Mouse (Mus musculus): ENCODE results near the gene Ccdc24. TPM values are rescaled to one million over a fixed set of nuclear protein-coding genes. Genes with fewer than 3 reads are reported as not detected.

Ccdc24 gene
- polyA plus RNA-seq, 1 experiment from 2014 or later: 0.62 TPM

DNA sequence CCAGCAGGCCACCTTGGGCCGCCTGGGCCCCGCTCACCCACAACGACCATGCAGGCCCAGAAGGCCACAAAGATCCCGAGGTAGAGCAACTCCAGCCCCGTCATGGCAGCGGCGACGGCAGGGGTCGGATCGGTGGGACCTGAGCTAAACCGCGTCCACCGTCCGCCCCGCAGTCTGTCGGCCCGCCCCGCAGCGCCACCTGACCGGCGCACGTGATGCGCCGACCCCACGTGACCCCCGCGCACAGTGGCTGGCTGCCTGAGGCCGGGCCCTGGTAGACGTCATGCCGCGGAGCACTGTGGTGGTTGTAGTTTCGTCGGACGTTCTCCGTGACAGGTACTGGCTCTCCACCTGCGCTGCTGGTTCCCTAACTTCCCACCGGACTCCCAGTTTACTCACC lies 14.8 kb upstream of the Ccdc24 start, which contains the start of gene Atp6v0b:
Gene Atp6v0b (minus strand): TSS at position 201 of the 400 bp plus-strand sequence.
- Histone ChIP-seq H3K9me3 (replicated peaks; ENCODE audit: control insufficient read depth, low read length) (no peaks in the 10 kb centered on the region), H3K27ac (ENCODE audit: low read length) (peak within 1 kb of the TSS; percentile 72), H3K36me3 (ENCODE audit: control insufficient read depth, insufficient read depth, low read length) (peaks cover 13% of the 10 kb centered on the region), H3K4me2 (ENCODE audit: low read depth, low read length) (peak within 1 kb of the TSS; percentile 74), H3K4me3 (replicated peaks; ENCODE audit: low read length) (peak within 1 kb of the TSS; percentile 99), H3K4me1 (ENCODE audit: control insufficient read depth, insufficient read depth, low read length) (peaks cover 32% of the 10 kb centered on the region), H3K27me3 (ENCODE audit: control insufficient read depth, insufficient read depth, low read length) (no peaks in the 10 kb centered on the region), H3K9ac (ENCODE audit: low read length) (peak within 1 kb of the TSS; percentile 93)
- peak; percentile 92 for ATAC-seq (ENCODE audit: insufficient read depth, low FRiP score)
- WGBS: under 1% methylated on average over 37 of the region's 37 CpGs

GRCm38 (mm10) chr4:117886644-117887043 lies 14.3 kb upstream of the Ccdc24 start:
- Histone ChIP-seq H3K36me3 (ENCODE audit: control insufficient read depth, insufficient read depth, low read length) (peaks cover 13% of the 10 kb centered on the region), H3K27ac (ENCODE audit: low read length) (peak overlapping the region; percentile 72), H3K9me3 (replicated peaks; ENCODE audit: control insufficient read depth, low read length) (no peaks in the 10 kb centered on the region), H3K9ac (ENCODE audit: low read length) (peak overlapping the region; percentile 93), H3K4me1 (ENCODE audit: control insufficient read depth, insufficient read depth, low read length) (peaks cover 33% of the 10 kb centered on the region), H3K27me3 (ENCODE audit: control insufficient read depth, insufficient read depth, low read length) (no peaks in the 10 kb centered on the region), H3K4me3 (replicated peaks; ENCODE audit: low read length) (peak overlapping the region; percentile 99), H3K4me2 (ENCODE audit: low read depth, low read length) (peak overlapping the region; percentile 74)
- 2% methylated on average over 24 of the region's 24 CpGs for WGBS
- peak; percentile 3; the same call in 1 of the 2 replicates for ATAC-seq (ENCODE audit: insufficient read depth, low FRiP score)

DNA sequence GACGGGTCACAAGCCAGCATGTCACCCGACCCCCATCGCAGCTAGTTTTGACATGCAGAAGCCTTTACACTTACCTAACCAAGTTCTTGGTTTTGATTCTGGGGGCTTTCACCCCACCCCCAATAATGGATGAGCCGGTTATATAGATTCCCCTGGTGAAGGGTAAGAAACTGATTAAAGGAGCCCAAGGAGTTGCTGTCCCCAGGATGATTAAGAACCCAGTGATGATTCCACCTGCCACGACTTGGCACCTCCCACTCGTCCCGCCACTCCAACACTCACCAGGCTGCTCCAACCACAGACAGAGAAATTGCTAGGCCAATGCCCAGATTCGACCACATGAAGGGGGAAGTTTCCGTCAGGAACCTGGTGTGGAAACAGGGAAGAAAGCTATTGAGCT lies 13.6 kb upstream of the Ccdc24 start:
- Histone ChIP-seq H3K27me3 (ENCODE audit: control insufficient read depth, insufficient read depth, low read length) (no peaks in the 10 kb centered on the region), H3K9ac (ENCODE audit: low read length) (no peak overlapping the region), H3K9me3 (replicated peaks; ENCODE audit: control insufficient read depth, low read length) (no peaks in the 10 kb centered on the region), H3K4me3 (replicated peaks; ENCODE audit: low read length) (peak overlapping the region; percentile 99; the same call in 1 of the 2 replicates), H3K27ac (ENCODE audit: low read length) (no peak overlapping the region), H3K36me3 (ENCODE audit: control insufficient read depth, insufficient read depth, low read length) (peaks cover 13% of the 10 kb centered on the region), H3K4me2 (ENCODE audit: low read depth, low read length) (peak overlapping the region; percentile 74), H3K4me1 (ENCODE audit: control insufficient read depth, insufficient read depth, low read length) (peaks cover 29% of the 10 kb centered on the region)
- 75% methylated on average over 9 of the region's 9 CpGs for WGBS
- ATAC-seq (ENCODE audit: insufficient read depth, low FRiP score): no peak

GRCm38 (mm10) chr4:117885093-117885492 lies 12.7 kb upstream of the Ccdc24 start:
- Histone ChIP-seq H3K9me3 (replicated peaks; ENCODE audit: control insufficient read depth, low read length) (no peaks in the 10 kb centered on the region), H3K4me2 (ENCODE audit: low read depth, low read length) (no peak overlapping the region), H3K27ac (ENCODE audit: low read length) (no peak overlapping the region), H3K36me3 (ENCODE audit: control insufficient read depth, insufficient read depth, low read length) (peaks cover 13% of the 10 kb centered on the region), H3K4me1 (ENCODE audit: control insufficient read depth, insufficient read depth, low read length) (peaks cover 26% of the 10 kb centered on the region), H3K27me3 (ENCODE audit: control insufficient read depth, insufficient read depth, low read length) (no peaks in the 10 kb centered on the region), H3K4me3 (replicated peaks; ENCODE audit: low read length) (no peak overlapping the region), H3K9ac (ENCODE audit: low read length) (no peak overlapping the region)
- ATAC-seq (ENCODE audit: insufficient read depth, low FRiP score): no peak
- 93% methylated on average over 10 of the region's 10 CpGs for WGBS

DNA sequence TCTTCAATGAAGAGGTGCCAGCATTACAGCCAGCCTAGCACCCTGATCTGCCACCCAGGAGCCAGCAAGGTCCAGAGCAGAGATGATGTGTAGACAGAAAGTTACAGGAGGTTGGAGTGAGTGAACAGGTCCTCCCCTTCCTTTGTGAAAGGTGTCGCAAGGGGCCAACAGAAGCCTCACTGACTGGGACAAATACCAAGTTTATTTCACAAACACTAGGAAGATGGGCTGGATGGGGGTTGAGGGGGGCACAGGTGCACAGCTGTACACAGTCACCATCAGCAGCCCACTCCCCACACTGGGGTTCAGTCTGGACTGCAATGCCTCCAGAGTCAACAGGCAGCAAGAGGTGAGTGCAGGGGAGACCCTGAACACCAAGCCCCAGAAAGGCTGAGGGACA lies 11.8 kb upstream of the Ccdc24 start:
- 82% methylated on average over 1 of the region's 1 CpGs for WGBS
- Histone ChIP-seq H3K27ac (ENCODE audit: low read length) (0 out of 2 replicates have a peak overlapping the region, but pooled peaks have one; percentile 2), H3K36me3 (ENCODE audit: control insufficient read depth, insufficient read depth, low read length) (peaks cover 13% of the 10 kb centered on the region), H3K4me1 (ENCODE audit: control insufficient read depth, insufficient read depth, low read length) (peaks cover 26% of the 10 kb centered on the region), H3K4me2 (ENCODE audit: low read depth, low read length) (0 out of 2 replicates have a peak overlapping the region, but pooled peaks have one; percentile 86), H3K27me3 (ENCODE audit: control insufficient read depth, insufficient read depth, low read length) (no peaks in the 10 kb centered on the region), H3K9ac (ENCODE audit: low read length) (peak overlapping the region; percentile 87; the same call in 1 of the 2 replicates), H3K9me3 (replicated peaks; ENCODE audit: control insufficient read depth, low read length) (no peaks in the 10 kb centered on the region), H3K4me3 (replicated peaks; ENCODE audit: low read length) (no peak overlapping the region)
- ATAC-seq (ENCODE audit: insufficient read depth, low FRiP score): no peak

DNA sequence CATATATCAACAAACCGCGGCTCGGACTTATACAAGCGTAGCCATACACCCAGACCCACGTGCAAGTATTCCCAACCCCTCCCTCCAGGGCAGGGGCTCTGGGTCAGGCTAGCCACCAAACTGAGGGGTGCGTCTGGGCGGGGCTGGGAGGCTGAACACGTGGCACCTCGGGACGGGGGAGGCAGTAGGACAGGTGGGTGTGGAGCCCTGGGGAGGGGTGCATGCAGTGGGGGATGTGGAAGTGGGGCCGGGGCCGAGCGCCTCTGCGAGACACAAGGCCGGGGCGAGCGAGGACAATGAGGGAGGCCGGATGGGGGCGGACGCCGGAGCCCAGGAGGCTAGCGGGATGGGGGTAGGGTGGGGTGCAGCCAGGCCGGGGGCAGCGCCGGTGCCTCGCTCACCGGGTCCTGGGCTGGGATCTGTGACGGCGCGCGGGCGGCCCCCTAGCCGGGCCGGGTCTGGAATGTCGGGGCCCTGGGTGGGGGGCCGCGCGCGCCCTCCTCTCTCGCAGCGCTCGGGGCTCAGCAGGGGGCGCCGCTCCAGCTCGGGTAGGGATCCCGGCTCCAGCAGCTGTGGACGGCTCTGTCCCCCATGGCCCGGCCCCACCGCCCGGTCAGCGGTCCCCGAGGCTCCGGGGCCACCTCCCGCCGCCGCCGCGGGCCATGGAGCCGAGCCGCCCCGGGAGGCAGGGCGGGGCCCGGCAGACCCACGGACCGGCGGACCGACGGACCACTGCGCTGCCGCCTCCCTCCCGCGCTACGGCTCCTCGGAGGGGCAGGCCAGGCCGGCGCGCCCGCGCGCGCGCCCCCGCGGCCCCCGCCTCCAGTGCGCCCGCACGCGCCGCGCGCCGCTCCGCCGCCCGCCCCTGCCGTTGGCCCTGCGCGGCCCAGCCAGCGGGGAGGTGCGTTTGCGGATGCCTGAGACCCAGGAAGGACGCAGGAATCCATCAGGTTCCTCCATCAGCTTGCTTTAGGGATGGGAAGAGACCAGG lies 10.6 kb upstream of the Ccdc24 start, which contains the start of gene B4galt2:
Gene B4galt2 (minus strand): TSS at position 787 of the 991 bp plus-strand sequence.
- H3K27me3 ChIP-seq (ENCODE audit: control insufficient read depth, insufficient read depth, low read length): no peaks in the 10 kb centered on the region
- WGBS: under 1% methylated on average over 91 of the region's 103 CpGs
- H3K9ac ChIP-seq (ENCODE audit: low read length): peak within 1 kb of the TSS; percentile 87

DNA sequence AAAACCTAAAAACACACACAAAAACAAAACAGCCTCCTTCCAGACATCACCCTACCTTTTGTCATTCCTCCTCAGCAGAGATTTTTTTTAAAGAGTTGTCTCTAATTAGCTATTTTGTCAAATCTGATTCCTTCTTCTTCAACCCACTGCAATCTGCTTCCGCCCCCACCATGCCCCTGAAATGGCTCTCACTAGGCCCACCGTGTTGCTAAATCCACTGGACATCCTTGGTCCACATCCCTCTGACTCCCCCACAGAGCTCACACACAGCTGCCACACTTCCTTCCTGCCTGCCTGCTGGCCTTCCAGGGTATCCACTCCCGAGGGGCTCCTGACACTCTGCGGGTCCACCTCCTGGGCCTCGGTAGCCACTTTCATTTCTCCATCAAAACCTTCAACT lies 6.3 kb upstream of the Ccdc24 start:
- ATAC-seq (ENCODE audit: insufficient read depth, low FRiP score): no peak
- peaks cover 7% of the 10 kb centered on the region for H3K4me1 ChIP-seq (ENCODE audit: control insufficient read depth, insufficient read depth, low read length)
- no peak overlapping the region for H3K4me3 ChIP-seq (replicated peaks; ENCODE audit: low read length)
- no peaks in the 10 kb centered on the region for H3K9me3 ChIP-seq (replicated peaks; ENCODE audit: control insufficient read depth, low read length)
- H3K27ac ChIP-seq (ENCODE audit: low read length): no peak overlapping the region
- H3K36me3 ChIP-seq (ENCODE audit: control insufficient read depth, insufficient read depth, low read length): peaks cover 4% of the 10 kb centered on the region; the same call in 1 of the 2 replicates
- 77% methylated on average over 5 of the region's 5 CpGs for WGBS
- H3K27me3 ChIP-seq (ENCODE audit: control insufficient read depth, insufficient read depth, low read length): no peaks in the 10 kb centered on the region
- H3K4me2 ChIP-seq (ENCODE audit: low read depth, low read length): no peak overlapping the region
- no peak overlapping the region for H3K9ac ChIP-seq (ENCODE audit: low read length)

More for the DNA sequence above, 10.6 kb upstream of the Ccdc24 start, which contains the start of gene B4galt2:
- Histone ChIP-seq H3K4me1 (ENCODE audit: control insufficient read depth, insufficient read depth, low read length) (peaks cover 26% of the 10 kb centered on the region), H3K4me3 (replicated peaks; ENCODE audit: low read length) (peak within 1 kb of the TSS; percentile 70), H3K9me3 (replicated peaks; ENCODE audit: control insufficient read depth, low read length) (no peaks in the 10 kb centered on the region), H3K36me3 (ENCODE audit: control insufficient read depth, insufficient read depth, low read length) (peaks cover 13% of the 10 kb centered on the region), H3K27ac (ENCODE audit: low read length) (peak within 1 kb of the TSS; percentile 62), H3K4me2 (ENCODE audit: low read depth, low read length) (peak within 1 kb of the TSS; percentile 86)
- peak; percentile 45 for ATAC-seq (ENCODE audit: insufficient read depth, low FRiP score)

GRCm38 (mm10) chr4:117878301-117878700 lies 5.9 kb upstream of the Ccdc24 start:
- no peak for ATAC-seq (ENCODE audit: insufficient read depth, low FRiP score)
- Histone ChIP-seq H3K27me3 (ENCODE audit: control insufficient read depth, insufficient read depth, low read length) (no peaks in the 10 kb centered on the region), H3K36me3 (ENCODE audit: control insufficient read depth, insufficient read depth, low read length) (peaks cover 4% of the 10 kb centered on the region; the same call in 1 of the 2 replicates), H3K4me1 (ENCODE audit: control insufficient read depth, insufficient read depth, low read length) (peaks cover 4% of the 10 kb centered on the region; the same call in 1 of the 2 replicates), H3K27ac (ENCODE audit: low read length) (no peak overlapping the region), H3K4me3 (replicated peaks; ENCODE audit: low read length) (no peak overlapping the region), H3K9ac (ENCODE audit: low read length) (no peak overlapping the region), H3K9me3 (replicated peaks; ENCODE audit: control insufficient read depth, low read length) (no peaks in the 10 kb centered on the region), H3K4me2 (ENCODE audit: low read depth, low read length) (no peak overlapping the region)
- 58% methylated on average over 10 of the region's 10 CpGs for WGBS

- H3K27me3 ChIP-seq (ENCODE audit: control insufficient read depth, insufficient read depth, low read length): no peaks in the 10 kb centered on the region
- H3K36me3 ChIP-seq (ENCODE audit: control insufficient read depth, insufficient read depth, low read length): peaks cover 4% of the 10 kb centered on the region; the same call in 1 of the 2 replicates
- 91% methylated on average over 9 of the region's 9 CpGs for WGBS
- no peak for ATAC-seq (ENCODE audit: insufficient read depth, low FRiP score)
- no peaks in the 10 kb centered on the region for H3K9me3 ChIP-seq (replicated peaks; ENCODE audit: control insufficient read depth, low read length)
- H3K27ac ChIP-seq (ENCODE audit: low read length): no peak overlapping the region
- no peak overlapping the region for H3K4me2 ChIP-seq (ENCODE audit: low read depth, low read length)
- no peak overlapping the region for H3K9ac ChIP-seq (ENCODE audit: low read length)
- peaks cover 7% of the 10 kb centered on the region for H3K4me1 ChIP-seq (ENCODE audit: control insufficient read depth, insufficient read depth, low read length)
- H3K4me3 ChIP-seq (replicated peaks; ENCODE audit: low read length): no peak overlapping the region
These were observed 1.3 kb upstream of the Ccdc24 start for GRCm38 (mm10) chr4:117873615-117874014.
